Mouse (Mus musculus) liver, embryonic 14.5 days (tissue): Measurements from ENCODE around the gene Gpx1. TPM values are rescaled to one million over a fixed set of nuclear protein-coding genes. Genes with fewer than 3 reads are reported as not detected.

Experiments used
- ATAC-seq: fragments of 200-750 bp; cut with Nextera tagmentation; 2 replicates; pipeline ENCODE4 v1.8.0; 2017; ENCODE audit warnings: moderate number of reproducible peaks, mild to moderate bottlenecking, moderate library complexity; ENCODE audit not compliant: insufficient read depth
- DNase-seq, 3 experiments: peaks; one replicate each; pipeline ENCODE4 v3.0.0-alpha.2; 2012 to 2013; ENCODE audit warnings: low read depth in 3 of 3, low spot score in 3 of 3
- H3K27ac ChIP-seq: fragments of 300-500 bp; sonication (generic); 2 replicates; pipeline ENCODE4 v1.5.1; 2014; ENCODE audit warnings: moderate library complexity, mild to moderate bottlenecking, control low read depth, inconsistent platforms
- H3K27me3 ChIP-seq: fragments of 300-500 bp; sonication (generic); 2 replicates; pipeline ENCODE4 v1.6.1; 2014; ENCODE audit warnings: mild to moderate bottlenecking, low read length, moderate library complexity; ENCODE audit not compliant: control insufficient read depth, insufficient read depth
- H3K36me3 ChIP-seq: fragments of 300-500 bp; sonication (generic); replicated peaks from 2 replicates; pipeline ENCODE4 v1.6.1; 2014; ENCODE audit warnings: low read depth; ENCODE audit not compliant: control insufficient read depth, insufficient read depth
- H3K4me1 ChIP-seq, 2 experiments: fragments of 200-500 bp in 1 of 2; fragments of 300-500 bp in 1 of 2; sonication (generic) in 1 of 2; replicated peaks; 2 replicates each; pipeline ENCODE4 v1.6.1; 2012 to 2014; ENCODE audit warnings: antibody characterized with exemption in 1 of 2, inconsistent platforms in 1 of 2, low read length in 1 of 2; ENCODE audit not compliant: control insufficient read depth in 2 of 2, insufficient read depth in 2 of 2
- H3K4me2 ChIP-seq: fragments of 300-500 bp; sonication (generic); 2 replicates; pipeline ENCODE4 v1.6.1; 2014; ENCODE audit warnings: low read depth, mild to moderate bottlenecking, control low read depth, moderate library complexity
- H3K4me3 ChIP-seq, 2 experiments: fragments of 200-500 bp in 1 of 2; fragments of 300-500 bp in 1 of 2; sonication (generic) in 1 of 2; 2 replicates each; pipeline ENCODE4 v1.5.1; 2012 to 2014; ENCODE audit warnings: low read depth in 2 of 2, low read length in 2 of 2, mild to moderate bottlenecking in 2 of 2, control low read depth in 1 of 2, inconsistent platforms in 1 of 2, moderate library complexity in 1 of 2; ENCODE audit not compliant: insufficient read depth in 1 of 2
- H3K9ac ChIP-seq: fragments of 300-500 bp; sonication (generic); replicated peaks from 2 replicates; pipeline ENCODE4 v1.6.1; 2014; ENCODE audit warnings: mild to moderate bottlenecking, control low read depth, moderate library complexity
- H3K9me3 ChIP-seq: fragments of 300-500 bp; sonication (generic); 2 replicates; pipeline ENCODE4 v1.6.1; 2016; ENCODE audit warnings: low read length, mixed read lengths; ENCODE audit not compliant: control insufficient read depth
- CTCF ChIP-seq: IDR thresholded peaks from 2 replicates; pipeline ENCODE4 v1.5.1; 2016; ENCODE audit warnings: antibody characterized with exemption, low read depth, control low read depth
- EP300 ChIP-seq: IDR thresholded peaks from 2 replicates; pipeline ENCODE4 v1.6.1; 2016; ENCODE audit warnings: antibody characterized with exemption, low read depth
- WGBS: fragments of 180-500 bp; shearing (Covaris S2); extraction: QIAGEN DNeasy Blood & Tissue Kit; methylation state at CpG from one replicate; pipeline ENCODE4 v1.1.7; 2014; ENCODE audit not compliant: insufficient replicate concordance; 5-methylcytosine and 5-hydroxymethylcytosine counted together
- polyA plus RNA-seq, 2 experiments: library from polyadenylated mRNA; depleted of rRNA in 1 of 2; stranded (reverse) in 1 of 2; unstranded in 1 of 2; fragments of >200 nt; fragmentation: Nextera tagmentation in 1 of 2; extraction: Ambion mirVana in 1 of 2; gene quantifications; 2 replicates each; pipeline versions ENCODE4 v1.2.1 to v1.2.3; 2012 to 2014

Gpx1 gene
- polyA plus RNA-seq, 2 experiments: 3,741 to 6,910 TPM

GRCm38 (mm10) chr9:108388601-108389000 is 49.9 kb downstream of the Gpx1 start:
- H3K4me1 ChIP-seq: no peaks in the 10 kb centered on the region
- ATAC-seq (no peak), DNase-seq (no peak)
- no peaks in the 10 kb centered on the region for H3K9me3 ChIP-seq
- 89% methylated on average over 10 of the region's 10 CpGs for WGBS
- TF ChIP-seq CTCF (no peak), EP300 (no peak)
- no peak overlapping the region for H3K4me2 ChIP-seq
- no peak overlapping the region for H3K27ac ChIP-seq
- no peak overlapping the region for H3K4me3 ChIP-seq
- no peaks in the 10 kb centered on the region for H3K27me3 ChIP-seq
- H3K36me3 ChIP-seq: peaks cover 79% of the 10 kb centered on the region
- H3K9ac ChIP-seq: no peak overlapping the region

GRCm38 (mm10) chr9:108389220-108389619 is 50.5 kb downstream of the Gpx1 start:
- Histone ChIP-seq H3K4me2 (no peak overlapping the region), H3K4me1 (no peaks in the 10 kb centered on the region), H3K27ac (no peak overlapping the region), H3K9me3 (no peaks in the 10 kb centered on the region), H3K36me3 (peaks cover 72% of the 10 kb centered on the region), H3K27me3 (no peaks in the 10 kb centered on the region), H3K4me3 (no peak overlapping the region), H3K9ac (no peak overlapping the region)
- WGBS: 70% methylated on average over 6 of the region's 6 CpGs
- TF ChIP-seq EP300 (no peak), CTCF (no peak)
- no peak for DNase-seq
- no peak for ATAC-seq

Other genes with a start within 250 kb of the Gpx1 start
- gene Apeh, start 244.3 kb upstream of the Gpx1 start, polyA plus RNA-seq (2012; rRNA removed): 126 and 150 TPM in 2 replicates
- 153 and 172 TPM in 2 replicates for gene Apeh, start 244.3 kb upstream of the Gpx1 start, polyA plus RNA-seq (2014; fragmentation: Nextera tagmentation; extraction: Ambion mirVana)
- gene Bsn, start 148.5 kb upstream of the Gpx1 start, polyA plus RNA-seq (2012; rRNA removed): 0.86 and 1.1 TPM in 2 replicates
- gene Bsn, start 148.5 kb upstream of the Gpx1 start, polyA plus RNA-seq (2014; fragmentation: Nextera tagmentation; extraction: Ambion mirVana): 1.1 and 1.4 TPM in 2 replicates
- 4.8 and 5.3 TPM in 2 replicates for gene Dag1, start 74.9 kb upstream of the Gpx1 start, polyA plus RNA-seq (2012; rRNA removed)
- gene Dag1, start 74.9 kb upstream of the Gpx1 start, polyA plus RNA-seq (2014; fragmentation: Nextera tagmentation; extraction: Ambion mirVana): 12.0 and 13.0 TPM in 2 replicates
- 2.8 and 2.9 TPM in 2 replicates for gene Nicn1, start 48.5 kb upstream of the Gpx1 start, polyA plus RNA-seq (2012; rRNA removed)
- 4.3 and 6.2 TPM in 2 replicates for gene Nicn1, start 48.5 kb upstream of the Gpx1 start, polyA plus RNA-seq (2014; fragmentation: Nextera tagmentation; extraction: Ambion mirVana)
- gene Amt, start 42.0 kb upstream of the Gpx1 start, polyA plus RNA-seq (2012; rRNA removed): 6.1 and 7.5 TPM in 2 replicates
- 7.2 and 7.7 TPM in 2 replicates for gene Amt, start 42.0 kb upstream of the Gpx1 start, polyA plus RNA-seq (2014; fragmentation: Nextera tagmentation; extraction: Ambion mirVana)
- 62.5 and 76.4 TPM in 2 replicates for gene Rhoa, start 32.8 kb upstream of the Gpx1 start, polyA plus RNA-seq (2012; rRNA removed)
- gene Rhoa, start 32.8 kb upstream of the Gpx1 start, polyA plus RNA-seq (2014; fragmentation: Nextera tagmentation; extraction: Ambion mirVana): 130 and 133 TPM in 2 replicates
- gene Tcta, start 32.7 kb upstream of the Gpx1 start, polyA plus RNA-seq (2012; rRNA removed): 10.4 and 10.6 TPM in 2 replicates
- 10.9 and 13.2 TPM in 2 replicates for gene Tcta, start 32.7 kb upstream of the Gpx1 start, polyA plus RNA-seq (2014; fragmentation: Nextera tagmentation; extraction: Ambion mirVana)
- 29.2 and 38.5 TPM in 2 replicates for gene Usp4, start 8.9 kb downstream of the Gpx1 start, polyA plus RNA-seq (2012; rRNA removed)
- gene Usp4, start 8.9 kb downstream of the Gpx1 start, polyA plus RNA-seq (2014; fragmentation: Nextera tagmentation; extraction: Ambion mirVana): 59.3 and 67.6 TPM in 2 replicates
- gene 1700102P08Rik, start 53.9 kb downstream of the Gpx1 start, polyA plus RNA-seq (2012; rRNA removed): 0.47 and 0.49 TPM in 2 replicates
- gene 1700102P08Rik, start 53.9 kb downstream of the Gpx1 start, polyA plus RNA-seq (2014; fragmentation: Nextera tagmentation; extraction: Ambion mirVana): 0.45 and 0.52 TPM in 2 replicates
- 0.12 and 0.20 TPM in 2 replicates for gene Ccdc36, start 89.6 kb downstream of the Gpx1 start, polyA plus RNA-seq (2012; rRNA removed)
- 0.24 and 0.27 TPM in 2 replicates for gene Ccdc36, start 89.6 kb downstream of the Gpx1 start, polyA plus RNA-seq (2014; fragmentation: Nextera tagmentation; extraction: Ambion mirVana)
- gene BC048562, start 97.6 kb downstream of the Gpx1 start, polyA plus RNA-seq (2012; rRNA removed): not detected in 2 replicates
- gene BC048562, start 97.6 kb downstream of the Gpx1 start, polyA plus RNA-seq (2014; fragmentation: Nextera tagmentation; extraction: Ambion mirVana): not detected in 2 replicates
- gene Ccdc71, start 121.6 kb downstream of the Gpx1 start, polyA plus RNA-seq (2012; rRNA removed): 8.6 and 9.7 TPM in 2 replicates
- 14.5 and 15.6 TPM in 2 replicates for gene Ccdc71, start 121.6 kb downstream of the Gpx1 start, polyA plus RNA-seq (2014; fragmentation: Nextera tagmentation; extraction: Ambion mirVana)
- 13.1 and 16.5 TPM in 2 replicates for gene Klhdc8b, start 122.7 kb downstream of the Gpx1 start, polyA plus RNA-seq (2012; rRNA removed)
- 6.9 and 9.5 TPM in 2 replicates for gene Klhdc8b, start 122.7 kb downstream of the Gpx1 start, polyA plus RNA-seq (2014; fragmentation: Nextera tagmentation; extraction: Ambion mirVana)
- gene Lamb2, start 140.8 kb downstream of the Gpx1 start, polyA plus RNA-seq (2012; rRNA removed): 8.3 and 9.1 TPM in 2 replicates
- 4.3 and 5.8 TPM in 2 replicates for gene Lamb2, start 140.8 kb downstream of the Gpx1 start, polyA plus RNA-seq (2014; fragmentation: Nextera tagmentation; extraction: Ambion mirVana)
- 33.9 and 36.0 TPM in 2 replicates for gene Usp19, start 151.7 kb downstream of the Gpx1 start, polyA plus RNA-seq (2012; rRNA removed)
- 17.1 and 22.5 TPM in 2 replicates for gene Usp19, start 151.7 kb downstream of the Gpx1 start, polyA plus RNA-seq (2014; fragmentation: Nextera tagmentation; extraction: Ambion mirVana)
- 88.6 and 184 TPM in 2 replicates for gene Qars, start 168.8 kb downstream of the Gpx1 start, polyA plus RNA-seq (2012; rRNA removed)
- 61.3 and 65.8 TPM in 2 replicates for gene Qars, start 168.8 kb downstream of the Gpx1 start, polyA plus RNA-seq (2014; fragmentation: Nextera tagmentation; extraction: Ambion mirVana)
- 34.0 and 40.6 TPM in 2 replicates for gene Qrich1, start 177.9 kb downstream of the Gpx1 start, polyA plus RNA-seq (2012; rRNA removed)
- gene Qrich1, start 177.9 kb downstream of the Gpx1 start, polyA plus RNA-seq (2014; fragmentation: Nextera tagmentation; extraction: Ambion mirVana): 39.8 and 46.3 TPM in 2 replicates
- gene Impdh2, start 221.4 kb downstream of the Gpx1 start, polyA plus RNA-seq (2012; rRNA removed): 86.6 and 117 TPM in 2 replicates
- 104 and 117 TPM in 2 replicates for gene Impdh2, start 221.4 kb downstream of the Gpx1 start, polyA plus RNA-seq (2014; fragmentation: Nextera tagmentation; extraction: Ambion mirVana)
- gene Ndufaf3, start 228.5 kb downstream of the Gpx1 start, polyA plus RNA-seq (2012; rRNA removed): 8.9 and 12.1 TPM in 2 replicates
- 36.1 and 36.9 TPM in 2 replicates for gene Ndufaf3, start 228.5 kb downstream of the Gpx1 start, polyA plus RNA-seq (2014; fragmentation: Nextera tagmentation; extraction: Ambion mirVana)
- gene Dalrd3, start 231.0 kb downstream of the Gpx1 start, polyA plus RNA-seq (2012; rRNA removed): 43.8 and 48.0 TPM in 2 replicates
- gene Dalrd3, start 231.0 kb downstream of the Gpx1 start, polyA plus RNA-seq (2014; fragmentation: Nextera tagmentation; extraction: Ambion mirVana): 26.4 and 33.6 TPM in 2 replicates
- gene Wdr6, start 239.8 kb downstream of the Gpx1 start, polyA plus RNA-seq (2012; rRNA removed): 8.4 and 9.4 TPM in 2 replicates
- 8.4 and 11.1 TPM in 2 replicates for gene Wdr6, start 239.8 kb downstream of the Gpx1 start, polyA plus RNA-seq (2014; fragmentation: Nextera tagmentation; extraction: Ambion mirVana)